ENCODE assay signal across 18 mouse cellular contexts in the genomic region with DNA sequence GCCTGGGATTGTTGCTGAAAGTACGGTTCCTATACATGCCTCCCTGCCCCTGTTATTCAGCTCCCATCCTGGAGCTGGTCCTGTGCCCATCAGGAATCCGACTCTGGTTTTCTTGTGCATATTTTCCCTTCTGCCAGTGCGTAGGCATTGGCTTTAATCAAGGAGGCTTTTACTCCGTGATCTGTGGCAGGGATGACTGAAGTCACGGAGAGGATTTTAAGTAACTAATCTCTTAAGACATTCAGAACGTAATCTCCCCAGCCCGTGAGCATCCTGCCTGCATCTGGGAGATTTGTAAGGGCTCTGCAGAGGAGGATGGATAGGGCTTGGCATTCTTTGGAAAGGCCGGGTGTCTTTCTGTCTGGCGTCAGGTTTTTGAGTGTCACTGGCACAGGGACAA. TPM values are rescaled to one million over a fixed set of nuclear protein-coding genes. Genes with fewer than 3 reads are reported as not detected.
DNase-seq lines count a peak whose midpoint lies in the region; ATAC-seq and TF ChIP-seq lines count a peak whose summit lies in the region.
"Had no signal": no experiment of that assay in that cellular context is flagged by ENCODE, and none has a peak within 500 bp of the region (broad histone marks: within the 10 kb centered on the region; RNA-seq: fewer than 3 reads in every experiment).

No protein-coding gene starts in this region.

- H3K4me1 ChIP-seq in forebrain, embryonic 16.5 days (replicated peaks; ENCODE audit: control insufficient read depth, insufficient read depth, low read length): peaks cover 52% of the 10 kb centered on the region
- H3K4me1 ChIP-seq in forebrain, embryonic 11.5 days (replicated peaks; ENCODE audit: control insufficient read depth, insufficient read depth, low read length): peaks cover 4% of the 10 kb centered on the region; the same call in 1 of the 2 replicates
- peaks cover 86% of the 10 kb centered on the region for H3K4me1 ChIP-seq in embryonic facial prominence, embryonic 15.5 days
- H3K4me1 ChIP-seq in midbrain, postnatal 0 days (ENCODE audit: insufficient read depth, low read length): peaks cover 19% of the 10 kb centered on the region

- H3K4me2 ChIP-seq in forebrain, embryonic 16.5 days (ENCODE audit: low read length): no peak overlapping the region
- H3K4me2 ChIP-seq in forebrain, embryonic 11.5 days (ENCODE audit: low read depth, low read length, severe bottlenecking): no peak overlapping the region
- no peak overlapping the region for H3K4me2 ChIP-seq in embryonic facial prominence, embryonic 15.5 days (replicated peaks)
- peak overlapping the region; percentile 22 for H3K4me2 ChIP-seq in midbrain, postnatal 0 days (ENCODE audit: low read depth, low read length, poor library complexity, severe bottlenecking)
- H3K4me2 ChIP-seq: heart, embryonic 11.5 days; intestine, embryonic 15.5 days; kidney, embryonic 15.5 days; stomach, embryonic 15.5 days had no signal

- ATAC-seq in forebrain, embryonic 16.5 days: no peak
- no peak for ATAC-seq in forebrain, embryonic 11.5 days (replicated peaks; ENCODE audit: low FRiP score)
- ATAC-seq in embryonic facial prominence, embryonic 15.5 days (ENCODE audit: insufficient number of reproducible peaks, low FRiP score, low TSS enrichment, low read depth): no peak
- ATAC-seq in midbrain, postnatal 0 days (ENCODE audit: low FRiP score): no peak
- ATAC-seq: intestine, embryonic 15.5 days had no signal

- H3K36me3 ChIP-seq in forebrain, embryonic 16.5 days (ENCODE audit: control insufficient read depth, insufficient read depth): no peaks in the 10 kb centered on the region
- no peaks in the 10 kb centered on the region for H3K36me3 ChIP-seq in forebrain, embryonic 11.5 days (ENCODE audit: control insufficient read depth, insufficient read depth, low read length)
- H3K36me3 ChIP-seq in embryonic facial prominence, embryonic 15.5 days: no peaks in the 10 kb centered on the region
- H3K36me3 ChIP-seq in midbrain, postnatal 0 days (ENCODE audit: insufficient read depth, low read length): no peaks in the 10 kb centered on the region
- H3K36me3 ChIP-seq: intestine, embryonic 15.5 days; kidney, embryonic 15.5 days; stomach, embryonic 15.5 days had no signal

- no peaks in the 10 kb centered on the region for H3K9me3 ChIP-seq in forebrain, embryonic 16.5 days (ENCODE audit: control insufficient read depth, low read length)
- H3K9me3 ChIP-seq in forebrain, embryonic 11.5 days (ENCODE audit: control insufficient read depth, low read length): no peaks in the 10 kb centered on the region
- no peaks in the 10 kb centered on the region for H3K9me3 ChIP-seq in embryonic facial prominence, embryonic 15.5 days (replicated peaks)
- H3K9me3 ChIP-seq in midbrain, postnatal 0 days (ENCODE audit: low read length): no peaks in the 10 kb centered on the region
- H3K9me3 ChIP-seq: intestine, embryonic 15.5 days; kidney, embryonic 15.5 days; stomach, embryonic 15.5 days had no signal

- H3K4me3 ChIP-seq in forebrain, embryonic 16.5 days (replicated peaks; ENCODE audit: low read length): no peak overlapping the region
- no peak overlapping the region for H3K4me3 ChIP-seq in forebrain, embryonic 11.5 days (ENCODE audit: low read depth, low read length)
- H3K4me3 ChIP-seq in layer of hippocampus, adult 2 months: no peak overlapping the region
- no peak overlapping the region for H3K4me3 ChIP-seq in embryonic facial prominence, embryonic 15.5 days (replicated peaks)
- no peak overlapping the region for H3K4me3 ChIP-seq in midbrain, postnatal 0 days (ENCODE audit: low read depth, low read length)
- H3K4me3 ChIP-seq: intestine, embryonic 15.5 days; kidney, embryonic 15.5 days; stomach, embryonic 15.5 days had no signal

- TF ChIP-seq CTCF in layer of hippocampus, adult 2 months (conservative IDR thresholded peaks at IDR 0.05): no peak
- no peak for TF ChIP-seq CTCF in midbrain, postnatal 0 days (IDR thresholded peaks at IDR 0.05)

- 21% methylated on average over 9 of the region's 9 CpGs for WGBS in forebrain, embryonic 16.5 days
- WGBS in forebrain, embryonic 11.5 days: 23% methylated on average over 9 of the region's 9 CpGs
- 22% methylated on average over 9 of the region's 9 CpGs for WGBS in embryonic facial prominence, embryonic 15.5 days
- WGBS in midbrain, postnatal 0 days: 26% methylated on average over 9 of the region's 9 CpGs

- no peak overlapping the region for H3K27ac ChIP-seq in forebrain, embryonic 16.5 days (ENCODE audit: low read length)
- H3K27ac ChIP-seq in forebrain, embryonic 11.5 days (ENCODE audit: low read depth, low read length): no peak overlapping the region
- H3K27ac ChIP-seq in layer of hippocampus, adult 2 months: peak overlapping the region; percentile 53; the same call in 1 of the 2 replicates
- peak overlapping the region; percentile 58 for H3K27ac ChIP-seq in embryonic facial prominence, embryonic 15.5 days (replicated peaks)
- peak overlapping the region; percentile 43; the same call in 1 of the 2 replicates for H3K27ac ChIP-seq in midbrain, postnatal 0 days (ENCODE audit: low read depth, low read length)
- H3K27ac ChIP-seq: intestine, embryonic 15.5 days; kidney, embryonic 15.5 days; liver, embryonic 14.5 days; stomach, embryonic 15.5 days had no signal

- H3K27me3 ChIP-seq in forebrain, embryonic 16.5 days (replicated peaks; ENCODE audit: control insufficient read depth, insufficient read depth, low read length): no peaks in the 10 kb centered on the region
- no peaks in the 10 kb centered on the region for H3K27me3 ChIP-seq in forebrain, embryonic 11.5 days (ENCODE audit: control insufficient read depth, insufficient read depth, low read length)
- no peaks in the 10 kb centered on the region for H3K27me3 ChIP-seq in embryonic facial prominence, embryonic 15.5 days
- H3K27me3 ChIP-seq in midbrain, postnatal 0 days (ENCODE audit: insufficient read depth, low read length): no peaks in the 10 kb centered on the region
- H3K27me3 ChIP-seq: CH12.LX; intestine, embryonic 15.5 days; kidney, embryonic 15.5 days; stomach, embryonic 15.5 days had no signal

- 0 out of 2 replicates have a peak overlapping the region, but pooled peaks have one; percentile 19 for H3K9ac ChIP-seq in forebrain, embryonic 16.5 days (replicated peaks; ENCODE audit: low read depth, low read length)
- no peak overlapping the region for H3K9ac ChIP-seq in forebrain, embryonic 11.5 days (ENCODE audit: low read length)
- no peak overlapping the region for H3K9ac ChIP-seq in embryonic facial prominence, embryonic 15.5 days
- no peak overlapping the region for H3K9ac ChIP-seq in midbrain, postnatal 0 days (replicated peaks; ENCODE audit: low read length, poor library complexity, severe bottlenecking)
- H3K9ac ChIP-seq: intestine, embryonic 15.5 days; kidney, embryonic 15.5 days; liver, embryonic 14.5 days; stomach, embryonic 15.5 days had no signal

- DNase-seq in forebrain, embryonic 11.5 days (ENCODE audit: low spot score): no peak
- DNase-seq in layer of hippocampus, adult 2 months (ENCODE audit: low spot score in 2 of 2): no peak
- DNase-seq in layer of hippocampus, adult 8-10 months (ENCODE audit: low spot score in 2 of 2): no peak
- DNase-seq in midbrain, postnatal 0 days (ENCODE audit: low spot score): no peak
- no peak for DNase-seq in cerebellum, adult 18-20 months
- no peak for DNase-seq in spleen, adult 12 weeks (ENCODE audit: low spot score)
- DNase-seq: adrenal gland, postnatal 10 days; cerebellum, adult 9-10 months; heart, postnatal 14 days; left cerebral cortex, postnatal 4 days had no signal

RNA-seq across cellular contexts. Expression of a gene that starts 13.6 kb away (rescaled TPM):
- 98.6 and 100 TPM in 2 replicates for polyA plus RNA-seq in forebrain, embryonic 16.5 days (2015; fragmentation: Nextera tagmentation; extraction: Ambion mirVana)
- polyA plus RNA-seq in forebrain, embryonic 11.5 days (2014; fragmentation: Nextera tagmentation; extraction: Ambion mirVana): 19.1 and 19.3 TPM in 2 replicates
- total RNA-seq in layer of hippocampus, adult 2 months (2021): 10 to 100 TPM; 19.4 to 20.6 TPM
- 10 to 100 TPM; 16.4 to 17.7 (median 16.9) TPM for total RNA-seq in layer of hippocampus, adult 8-10 months (2022)
- 76.1 and 77.2 TPM in 2 replicates for polyA plus RNA-seq in embryonic facial prominence, embryonic 15.5 days (2015; fragmentation: Nextera tagmentation; extraction: Ambion mirVana)
- total RNA-seq in midbrain, postnatal 0 days (2014; rRNA removed): 102 and 104 TPM in 2 replicates
- polyA plus RNA-seq in midbrain, postnatal 0 days (2015; fragmentation: Nextera tagmentation; extraction: Ambion mirVana): 84.2 and 84.9 TPM in 2 replicates

Comparison
In these comparisons a context has a peak if more than half of its experiments do, and no peak if none do; other contexts are left out.
1. H3K27ac ChIP-seq: peak in layer of hippocampus, adult 2 months (single experiment), embryonic facial prominence, embryonic 15.5 days (single experiment) and midbrain, postnatal 0 days (single experiment); none in forebrain, embryonic 16.5 days (single experiment) and forebrain, embryonic 11.5 days (single experiment).